Mouse (Mus musculus) intestine, embryonic 16.5 days (tissue): Measurements from ENCODE around the gene Zgpat. TPM values are rescaled to one million over a fixed set of nuclear protein-coding genes. Genes with fewer than 3 reads are reported as not detected.

Experiments
- ATAC-seq: fragments of 200-750 bp; cut with Nextera tagmentation; 2 replicates; pipeline ENCODE4 v1.8.0; 2017; ENCODE audit warnings: moderate TSS enrichment, moderate library complexity
- H3K27ac ChIP-seq: fragments of 300-500 bp; sonication (generic); 2 replicates; pipeline ENCODE4 v1.5.1; 2014; ENCODE audit warnings: mild to moderate bottlenecking, low read length
- H3K27me3 ChIP-seq: fragments of 300-500 bp; sonication (generic); replicated peaks from 2 replicates; pipeline ENCODE4 v1.6.1; 2014; ENCODE audit warnings: low read length, control low read depth, mixed read lengths; ENCODE audit not compliant: control insufficient read depth, insufficient read depth
- H3K36me3 ChIP-seq: fragments of 300-500 bp; sonication (generic); 2 replicates; pipeline ENCODE4 v1.6.1; 2014; ENCODE audit warnings: low read length, control low read depth; ENCODE audit not compliant: control insufficient read depth, insufficient read depth
- H3K4me1 ChIP-seq: fragments of 300-500 bp; sonication (generic); 2 replicates; pipeline ENCODE4 v1.6.1; 2014; ENCODE audit warnings: low read length, control low read depth, mixed read lengths; ENCODE audit not compliant: control insufficient read depth, insufficient read depth
- H3K4me2 ChIP-seq: fragments of 300-500 bp; sonication (generic); 2 replicates; pipeline ENCODE4 v1.6.1; 2014; ENCODE audit warnings: low read depth, low read length, control low read depth
- H3K4me3 ChIP-seq: fragments of 300-500 bp; sonication (generic); 2 replicates; pipeline ENCODE4 v1.5.1; 2014; ENCODE audit warnings: mild to moderate bottlenecking, low read length
- H3K9ac ChIP-seq: fragments of 300-500 bp; sonication (generic); 2 replicates; pipeline ENCODE4 v1.6.1; 2014; ENCODE audit warnings: low read depth, low read length
- H3K9me3 ChIP-seq: fragments of 300-500 bp; sonication (generic); 2 replicates; pipeline ENCODE4 v1.6.1; 2016; ENCODE audit warnings: low read length, control low read depth; ENCODE audit not compliant: control insufficient read depth
- WGBS: fragments of 180-500 bp; shearing (Covaris S2); extraction: QIAGEN DNeasy Blood & Tissue Kit; methylation state at CpG from one replicate; pipeline ENCODE4 v1.1.7; 2014; 5-methylcytosine and 5-hydroxymethylcytosine counted together
- polyA plus RNA-seq: library from polyadenylated mRNA; unstranded; fragments of >200 nt; fragmentation: Nextera tagmentation; extraction: Ambion mirVana; gene quantifications from 2 replicates; pipeline ENCODE4 v1.2.1, GENCODE M21; 2015

Gene Zgpat
- polyA plus RNA-seq, 1 experiment from 2014 or later = 36.9 TPM

- Histone ChIP-seq H3K4me1 (no peaks in the 10 kb centered on the region), H3K27ac (no peak overlapping the region), H3K4me3 (no peak overlapping the region), H3K27me3 (no peaks in the 10 kb centered on the region), H3K9me3 (no peaks in the 10 kb centered on the region), H3K4me2 (no peak overlapping the region), H3K36me3 (peaks cover 26% of the 10 kb centered on the region), H3K9ac (no peak overlapping the region)
- no peak for ATAC-seq
- 87% methylated on average over 5 of the region's 5 CpGs for WGBS
Measured at GRCm38 (mm10) chr2:181381107-181381506, 16.4 kb downstream of the Zgpat start.

- no peak for ATAC-seq
- H3K27ac ChIP-seq = no peak overlapping the region
- H3K9ac ChIP-seq = no peak overlapping the region
- no peaks in the 10 kb centered on the region for H3K27me3 ChIP-seq
- peaks cover 26% of the 10 kb centered on the region for H3K36me3 ChIP-seq
- H3K4me1 ChIP-seq = no peaks in the 10 kb centered on the region
- no peak overlapping the region for H3K4me2 ChIP-seq
- WGBS = 89% methylated on average over 6 of the region's 6 CpGs
- no peaks in the 10 kb centered on the region for H3K9me3 ChIP-seq
- H3K4me3 ChIP-seq = no peak overlapping the region
Measured at GRCm38 (mm10) chr2:181381631-181382306, 17.0 kb downstream of the Zgpat start.

- no peak overlapping the region for H3K27ac ChIP-seq
Measured at GRCm38 (mm10) chr2:181384463-181384862, 19.7 kb downstream of the Zgpat start.

GRCm38 (mm10) chr2:181384919-181385391 lies 20.2 kb downstream of the Zgpat start:
- 79% methylated on average over 4 of the region's 4 CpGs for WGBS
- Histone ChIP-seq H3K4me1 (no peaks in the 10 kb centered on the region), H3K4me3 (no peak overlapping the region), H3K27ac (no peak overlapping the region), H3K27me3 (no peaks in the 10 kb centered on the region), H3K9ac (no peak overlapping the region), H3K4me2 (no peak overlapping the region), H3K9me3 (no peaks in the 10 kb centered on the region), H3K36me3 (peaks cover 15% of the 10 kb centered on the region)
- ATAC-seq = no peak

More at GRCm38 (mm10) chr2:181384463-181384862, 19.7 kb downstream of the Zgpat start:
- peaks cover 17% of the 10 kb centered on the region for H3K36me3 ChIP-seq
- no peak overlapping the region for H3K4me3 ChIP-seq
- whole genome bisulfite sequencing = 86% methylated on average over 7 of the region's 7 CpGs
- no peak overlapping the region for H3K9ac ChIP-seq
- ATAC-seq = no peak
- no peaks in the 10 kb centered on the region for H3K9me3 ChIP-seq
- H3K4me1 ChIP-seq = no peaks in the 10 kb centered on the region
- H3K27me3 ChIP-seq = no peaks in the 10 kb centered on the region
- no peak overlapping the region for H3K4me2 ChIP-seq

- ATAC-seq = no peak
- WGBS = 66% methylated on average over 3 of the region's 3 CpGs
- no peak overlapping the region for H3K27ac ChIP-seq
- no peaks in the 10 kb centered on the region for H3K27me3 ChIP-seq
- H3K4me2 ChIP-seq = no peak overlapping the region
- H3K9me3 ChIP-seq = no peaks in the 10 kb centered on the region
- peaks cover 7% of the 10 kb centered on the region for H3K36me3 ChIP-seq
- H3K9ac ChIP-seq = no peak overlapping the region
- no peak overlapping the region for H3K4me3 ChIP-seq
- H3K4me1 ChIP-seq = no peaks in the 10 kb centered on the region
Measured at GRCm38 (mm10) chr2:181385885-181386284, 21.2 kb downstream of the Zgpat start.

GRCm38 (mm10) chr2:181386663-181387210 lies 22.0 kb downstream of the Zgpat start:
- H3K4me2 ChIP-seq = no peak overlapping the region
- peaks cover 7% of the 10 kb centered on the region; the same call in 1 of the 2 replicates for H3K36me3 ChIP-seq
- ATAC-seq = no peak
- H3K9ac ChIP-seq = no peak overlapping the region
- no peak overlapping the region for H3K4me3 ChIP-seq
- no peaks in the 10 kb centered on the region for H3K9me3 ChIP-seq
- H3K4me1 ChIP-seq = no peaks in the 10 kb centered on the region
- 85% methylated on average over 3 of the region's 4 CpGs for WGBS
- no peaks in the 10 kb centered on the region for H3K27me3 ChIP-seq
- H3K27ac ChIP-seq = no peak overlapping the region

- WGBS = 72% methylated on average over 4 of the region's 4 CpGs
- Histone ChIP-seq H3K4me3 (no peak overlapping the region), H3K9ac (no peak overlapping the region), H3K27me3 (no peaks in the 10 kb centered on the region), H3K4me2 (no peak overlapping the region), H3K9me3 (no peaks in the 10 kb centered on the region), H3K36me3 (no peaks in the 10 kb centered on the region; the same call in 1 of the 2 replicates), H3K27ac (no peak overlapping the region), H3K4me1 (no peaks in the 10 kb centered on the region)
- no peak for ATAC-seq
Measured at GRCm38 (mm10) chr2:181390136-181390870, 25.6 kb downstream of the Zgpat start.

GRCm38 (mm10) chr2:181391022-181391421 lies 26.3 kb downstream of the Zgpat start:
- Histone ChIP-seq H3K4me1 (no peaks in the 10 kb centered on the region), H3K9ac (no peak overlapping the region), H3K27ac (no peak overlapping the region), H3K27me3 (no peaks in the 10 kb centered on the region), H3K36me3 (no peaks in the 10 kb centered on the region), H3K4me2 (no peak overlapping the region), H3K9me3 (no peaks in the 10 kb centered on the region), H3K4me3 (no peak overlapping the region)
- WGBS = 87% methylated on average over 15 of the region's 15 CpGs
- no peak for ATAC-seq

- Histone ChIP-seq H3K4me1 (no peaks in the 10 kb centered on the region), H3K9ac (no peak overlapping the region), H3K9me3 (no peaks in the 10 kb centered on the region), H3K4me3 (no peak overlapping the region), H3K4me2 (no peak overlapping the region), H3K36me3 (no peaks in the 10 kb centered on the region), H3K27ac (no peak overlapping the region), H3K27me3 (no peaks in the 10 kb centered on the region)
- ATAC-seq = no peak
- 69% methylated on average over 2 of the region's 2 CpGs for WGBS
Measured at GRCm38 (mm10) chr2:181391541-181391940, 26.8 kb downstream of the Zgpat start.
